Mouse (Mus musculus): ENCODE data around the gene Aspscr1. TPM values are rescaled to one million over a fixed set of nuclear protein-coding genes. Genes with fewer than 3 reads are reported as not detected.

The Aspscr1 gene
- polyA plus RNA-seq, 1 experiment from 2014 or later = 90.4 TPM

GRCm38 (mm10) chr11:120643601-120643987 lies 29.2 kb upstream of the Aspscr1 start, which contains the start of gene Pycr1:
Gene Pycr1, minus strand, starts transcription at chr11:120643769.
- WGBS = 0% methylated on average over 15 of the region's 15 CpGs
- Histone ChIP-seq H3K4me2 (peak within 1 kb of the TSS; percentile 93), H3K36me3 (no peaks in the 10 kb centered on the region), H3K27ac (peak within 1 kb of the TSS; percentile 38), H3K4me1 (replicated peaks) (peaks cover 32% of the 10 kb centered on the region), H3K9ac (peak within 1 kb of the TSS; percentile 70), H3K27me3 (no peaks in the 10 kb centered on the region; the same call in 1 of the 2 replicates), H3K9me3 (replicated peaks) (no peaks in the 10 kb centered on the region), H3K4me3 (peak within 1 kb of the TSS; percentile 60)
- peak; percentile 97 for ATAC-seq (replicated peaks; ENCODE audit: insufficient number of reproducible peaks, insufficient read depth, low FRiP score, low read depth)

- WGBS = 69% methylated on average over 35 of the region's 35 CpGs
- H3K27ac ChIP-seq = peak overlapping the region; percentile 95
- no peaks in the 10 kb centered on the region for H3K9me3 ChIP-seq (replicated peaks)
- no peak for ATAC-seq (replicated peaks; ENCODE audit: insufficient number of reproducible peaks, insufficient read depth, low FRiP score, low read depth)
- H3K9ac ChIP-seq = peak overlapping the region; percentile 70
- peaks cover 33% of the 10 kb centered on the region for H3K4me1 ChIP-seq (replicated peaks)
- H3K4me3 ChIP-seq = peak overlapping the region; percentile 61
- no peaks in the 10 kb centered on the region for H3K36me3 ChIP-seq
- H3K27me3 ChIP-seq = no peaks in the 10 kb centered on the region
- H3K4me2 ChIP-seq = peak overlapping the region; percentile 70
Observed at GRCm38 (mm10) chr11:120647047-120647830, 25.5 kb upstream of the Aspscr1 start.

- peak; percentile 33; the same call in 1 of the 2 replicates for ATAC-seq (replicated peaks; ENCODE audit: insufficient number of reproducible peaks, insufficient read depth, low FRiP score, low read depth)
- 4% methylated on average over 13 of the region's 13 CpGs for WGBS
- H3K9ac ChIP-seq = peak within 1 kb of the TSS; percentile 70
- no peaks in the 10 kb centered on the region for H3K27me3 ChIP-seq
- H3K9me3 ChIP-seq (replicated peaks) = no peaks in the 10 kb centered on the region
- H3K27ac ChIP-seq = peak within 1 kb of the TSS; percentile 95
- peak within 1 kb of the TSS; percentile 61 for H3K4me3 ChIP-seq
- peak within 1 kb of the TSS; percentile 70 for H3K4me2 ChIP-seq
- no peaks in the 10 kb centered on the region for H3K36me3 ChIP-seq
- peaks cover 25% of the 10 kb centered on the region for H3K4me1 ChIP-seq (replicated peaks)
Observed at GRCm38 (mm10) chr11:120648001-120648476, 24.7 kb upstream of the Aspscr1 start, which contains the start of gene Myadml2. Gene Myadml2, minus strand, starts transcription at chr11:120648158.

GRCm38 (mm10) chr11:120651872-120652271 lies 20.9 kb upstream of the Aspscr1 start:
- peaks cover 16% of the 10 kb centered on the region for H3K4me1 ChIP-seq (replicated peaks)
- no peak for ATAC-seq (replicated peaks; ENCODE audit: insufficient number of reproducible peaks, insufficient read depth, low FRiP score, low read depth)

GRCm38 (mm10) chr11:120654741-120655140 lies 18.0 kb upstream of the Aspscr1 start:
- WGBS = 82% methylated on average over 3 of the region's 3 CpGs
- Histone ChIP-seq H3K4me1 (replicated peaks) (peaks cover 9% of the 10 kb centered on the region), H3K36me3 (no peaks in the 10 kb centered on the region), H3K4me3 (no peak overlapping the region), H3K27me3 (peaks cover 39% of the 10 kb centered on the region), H3K9me3 (replicated peaks) (no peaks in the 10 kb centered on the region), H3K4me2 (no peak overlapping the region), H3K27ac (no peak overlapping the region), H3K9ac (no peak overlapping the region)
- no peak for ATAC-seq (replicated peaks; ENCODE audit: insufficient number of reproducible peaks, insufficient read depth, low FRiP score, low read depth)

More at GRCm38 (mm10) chr11:120651872-120652271, 20.9 kb upstream of the Aspscr1 start:
- H3K9me3 ChIP-seq (replicated peaks) = no peaks in the 10 kb centered on the region
- no peaks in the 10 kb centered on the region for H3K36me3 ChIP-seq
- H3K4me2 ChIP-seq = no peak overlapping the region
- no peak overlapping the region for H3K27ac ChIP-seq
- H3K9ac ChIP-seq = no peak overlapping the region
- H3K27me3 ChIP-seq = peaks cover 11% of the 10 kb centered on the region
- no peak overlapping the region for H3K4me3 ChIP-seq
- 67% methylated on average over 3 of the region's 3 CpGs for WGBS

GRCm38 (mm10) chr11:120657301-120657700 lies 15.5 kb upstream of the Aspscr1 start:
- Histone ChIP-seq H3K4me2 (no peak overlapping the region), H3K27me3 (peaks cover 65% of the 10 kb centered on the region), H3K36me3 (no peaks in the 10 kb centered on the region), H3K9me3 (replicated peaks) (no peaks in the 10 kb centered on the region), H3K9ac (no peak overlapping the region), H3K4me3 (no peak overlapping the region), H3K4me1 (replicated peaks) (peaks cover 25% of the 10 kb centered on the region), H3K27ac (no peak overlapping the region)
- ATAC-seq (replicated peaks; ENCODE audit: insufficient number of reproducible peaks, insufficient read depth, low FRiP score, low read depth) = no peak
- 84% methylated on average over 4 of the region's 4 CpGs for WGBS

GRCm38 (mm10) chr11:120658876-120659410 lies 13.8 kb upstream of the Aspscr1 start:
- Histone ChIP-seq H3K27ac (no peak overlapping the region), H3K9me3 (replicated peaks) (no peaks in the 10 kb centered on the region), H3K27me3 (peaks cover 74% of the 10 kb centered on the region), H3K4me2 (peak overlapping the region; percentile 89), H3K4me3 (peak overlapping the region; percentile 52; the same call in 1 of the 2 replicates), H3K9ac (no peak overlapping the region), H3K36me3 (no peaks in the 10 kb centered on the region), H3K4me1 (replicated peaks) (peaks cover 25% of the 10 kb centered on the region)
- 0 out of 2 replicates have a peak, but pooled peaks have one; percentile 20 for ATAC-seq (replicated peaks; ENCODE audit: insufficient number of reproducible peaks, insufficient read depth, low FRiP score, low read depth)
- 3% methylated on average over 24 of the region's 24 CpGs for WGBS

GRCm38 (mm10) chr11:120659509-120660300 lies 13.1 kb upstream of the Aspscr1 start:
- peaks cover 81% of the 10 kb centered on the region for H3K27me3 ChIP-seq
- 0 out of 2 replicates have a peak, but pooled peaks have one; percentile 8 for ATAC-seq (replicated peaks; ENCODE audit: insufficient number of reproducible peaks, insufficient read depth, low FRiP score, low read depth)
- H3K4me2 ChIP-seq = peak overlapping the region; percentile 89
- peak overlapping the region; percentile 52 for H3K4me3 ChIP-seq
- no peak overlapping the region for H3K27ac ChIP-seq
- 3% methylated on average over 50 of the region's 50 CpGs for WGBS
- no peaks in the 10 kb centered on the region for H3K36me3 ChIP-seq
- H3K9ac ChIP-seq = 0 out of 2 replicates have a peak overlapping the region, but pooled peaks have one; percentile 45
- H3K4me1 ChIP-seq (replicated peaks) = peaks cover 25% of the 10 kb centered on the region
- no peaks in the 10 kb centered on the region for H3K9me3 ChIP-seq (replicated peaks)

- Histone ChIP-seq H3K4me1 (replicated peaks) (peaks cover 25% of the 10 kb centered on the region), H3K4me2 (peak overlapping the region; percentile 89), H3K27me3 (peaks cover 87% of the 10 kb centered on the region), H3K9ac (peak overlapping the region; percentile 45), H3K9me3 (replicated peaks) (no peaks in the 10 kb centered on the region), H3K36me3 (no peaks in the 10 kb centered on the region), H3K27ac (no peak overlapping the region), H3K4me3 (peak overlapping the region; percentile 52)
- WGBS = under 1% methylated on average over 92 of the region's 95 CpGs
- peak; percentile 43 for ATAC-seq (replicated peaks; ENCODE audit: insufficient number of reproducible peaks, insufficient read depth, low FRiP score, low read depth)
Observed at GRCm38 (mm10) chr11:120660301-120661075, 12.3 kb upstream of the Aspscr1 start.

- peak within 1 kb of the TSS; percentile 45 for H3K9ac ChIP-seq
- WGBS = under 1% methylated on average over 35 of the region's 35 CpGs
- H3K9me3 ChIP-seq (replicated peaks) = no peaks in the 10 kb centered on the region
- peak; percentile 5; the same call in 1 of the 2 replicates for ATAC-seq (replicated peaks; ENCODE audit: insufficient number of reproducible peaks, insufficient read depth, low FRiP score, low read depth)
- no peak within 1 kb of the TSS for H3K27ac ChIP-seq
- peaks cover 25% of the 10 kb centered on the region for H3K4me1 ChIP-seq (replicated peaks)
- H3K36me3 ChIP-seq = no peaks in the 10 kb centered on the region
- H3K27me3 ChIP-seq = peaks cover 85% of the 10 kb centered on the region
- peak within 1 kb of the TSS; percentile 52 for H3K4me3 ChIP-seq
- peak within 1 kb of the TSS; percentile 89 for H3K4me2 ChIP-seq
Observed at GRCm38 (mm10) chr11:120661076-120661460, 11.7 kb upstream of the Aspscr1 start, which contains the start of gene Notum. Gene Notum, minus strand, starts transcription at chr11:120661175.
